Mouse (Mus musculus) CH12.LX (cell line): ENCODE measurements around the gene Gm45785. TPM values are rescaled to one million over a fixed set of nuclear protein-coding genes. Genes with fewer than 3 reads are reported as not detected.

Source experiments
- DNase-seq: peaks from one replicate; pipeline ENCODE4 v3.0.0-alpha.2; 2013; ENCODE audit errors: extremely low read depth
- H3K27ac ChIP-seq: 2 replicates; pipeline ENCODE4 v1.5.1; 2012; ENCODE audit warnings: low read depth, mild to moderate bottlenecking, control low read depth, moderate library complexity; ENCODE audit not compliant: insufficient read depth
- H3K27me3 ChIP-seq: replicated peaks from 2 replicates; pipeline ENCODE3; 2012; ENCODE audit warnings: inconsistent platforms
- H3K36me3 ChIP-seq, 2 experiments: replicated peaks in 1 of 2; 2 replicates each; pipeline versions ENCODE3 to v1.6.1; 2012; ENCODE audit warnings: inconsistent platforms in 1 of 2, low read length in 1 of 2, mild to moderate bottlenecking in 1 of 2, mixed read lengths in 1 of 2, moderate library complexity in 1 of 2; ENCODE audit not compliant: control insufficient read depth in 1 of 2, insufficient read depth in 1 of 2
- H3K4me1 ChIP-seq, 2 experiments: 2 replicates each; pipeline ENCODE4 v1.6.1; 2012; ENCODE audit warnings: inconsistent platforms in 1 of 2, moderate library complexity in 1 of 2; ENCODE audit not compliant: insufficient read depth in 2 of 2, control insufficient read depth in 1 of 2
- H3K4me2 ChIP-seq: 2 replicates; pipeline ENCODE4 v1.6.1; 2012; ENCODE audit warnings: low read depth, mild to moderate bottlenecking, control low read depth; ENCODE audit not compliant: poor library complexity, insufficient read depth, severe bottlenecking
- H3K4me3 ChIP-seq, 3 experiments: fragments of 150-350 bp in 1 of 3; sonication (generic) in 1 of 3; replicated peaks in 1 of 3; 2 replicates each; pipeline versions ENCODE3 to v1.5.1; 2011 to 2012; ENCODE audit warnings: low read depth in 2 of 3, low read length in 2 of 3, mild to moderate bottlenecking in 2 of 3, moderate library complexity in 2 of 3, control low read depth in 1 of 3, improper control_type of control experiment in 1 of 3, inconsistent platforms in 1 of 3, mixed read lengths in 1 of 3; ENCODE audit not compliant: poor library complexity in 1 of 3
- H3K79me2 ChIP-seq: replicated peaks from 2 replicates; pipeline ENCODE4 v1.6.1; 2012; ENCODE audit warnings: mild to moderate bottlenecking, moderate library complexity; ENCODE audit not compliant: control insufficient read depth, poor library complexity, insufficient read depth, severe bottlenecking; ENCODE audit errors: extremely low read depth
- H3K9ac ChIP-seq: 2 replicates; pipeline ENCODE4 v1.6.1; 2012; ENCODE audit warnings: low read depth, mild to moderate bottlenecking, control low read depth, moderate library complexity; ENCODE audit not compliant: insufficient read depth
- H3K9me3 ChIP-seq: replicated peaks from 2 replicates; pipeline ENCODE3; 2012; ENCODE audit warnings: low read length, inconsistent platforms, mixed read lengths
- BHLHE40 ChIP-seq: IDR thresholded peaks from 2 replicates; pipeline ENCODE4 v1.6.1; 2011; ENCODE audit warnings: mild to moderate bottlenecking, low read depth, low read length, improper control_type of control experiment
- CHD1 ChIP-seq: IDR thresholded peaks from 2 replicates; pipeline ENCODE4 v1.6.1; 2012; ENCODE audit warnings: low read depth, low read length, improper control_type of control experiment, inconsistent platforms
- CTCF ChIP-seq, 2 experiments: IDR thresholded peaks in 1 of 2; conservative IDR thresholded peaks in 1 of 2; 2 replicates each; pipeline ENCODE4 v1.5.1; 2011 to 2012; ENCODE audit warnings: low read depth in 2 of 2, low read length in 2 of 2, improper control_type of control experiment in 1 of 2, inconsistent platforms in 1 of 2, mild to moderate bottlenecking in 1 of 2, moderate library complexity in 1 of 2
- E2F4 ChIP-seq: IDR thresholded peaks from 2 replicates; pipeline ENCODE4 v1.6.1; 2011; ENCODE audit warnings: low read depth, low read length, improper control_type of control experiment; ENCODE audit not compliant: insufficient replicate concordance
- ELF1 ChIP-seq: IDR thresholded peaks from 2 replicates; pipeline ENCODE4 v1.6.1; 2014; ENCODE audit warnings: low read depth, mild to moderate bottlenecking, inconsistent platforms, low read length, improper control_type of control experiment
- EP300 ChIP-seq: IDR thresholded peaks from 2 replicates; pipeline ENCODE4 v1.6.1; 2011; ENCODE audit warnings: low read length, improper control_type of control experiment
- ETS1 ChIP-seq: conservative IDR thresholded peaks from 2 replicates; pipeline ENCODE4 v1.6.1; 2012; ENCODE audit warnings: low read depth, mild to moderate bottlenecking, inconsistent platforms, low read length, improper control_type of control experiment, moderate library complexity
- GABPA ChIP-seq: IDR thresholded peaks from 2 replicates; pipeline ENCODE4 v1.6.1; 2012; ENCODE audit warnings: low read depth, low read length, improper control_type of control experiment, inconsistent platforms; ENCODE audit not compliant: insufficient replicate concordance
- KAT2A ChIP-seq: IDR thresholded peaks from 2 replicates; pipeline ENCODE4 v1.6.1; 2012; ENCODE audit warnings: low read length, improper control_type of control experiment, inconsistent platforms; ENCODE audit not compliant: insufficient replicate concordance
- MAFK ChIP-seq: IDR thresholded peaks from 2 replicates; pipeline ENCODE4 v1.6.1; 2011; ENCODE audit warnings: low read length, improper control_type of control experiment; ENCODE audit not compliant: insufficient replicate concordance
- MAX ChIP-seq: IDR thresholded peaks from 2 replicates; pipeline ENCODE4 v1.6.1; 2011; ENCODE audit warnings: low read length, improper control_type of control experiment
- MAZ ChIP-seq: IDR thresholded peaks from 2 replicates; pipeline ENCODE4 v1.6.1; 2012; ENCODE audit warnings: low read depth, mild to moderate bottlenecking, inconsistent platforms, low read length, improper control_type of control experiment, moderate library complexity
- MEF2A ChIP-seq: IDR thresholded peaks from 2 replicates; pipeline ENCODE4 v1.6.1; 2014; ENCODE audit warnings: low read depth, mild to moderate bottlenecking, inconsistent platforms, low read length, improper control_type of control experiment, borderline replicate concordance
- MXI1 ChIP-seq: IDR thresholded peaks from 2 replicates; pipeline ENCODE4 v1.6.1; 2011; ENCODE audit warnings: mild to moderate bottlenecking, low read depth, low read length, improper control_type of control experiment
- MYC ChIP-seq: IDR thresholded peaks from 2 replicates; pipeline ENCODE4 v1.6.1; 2011; ENCODE audit warnings: low read depth, mild to moderate bottlenecking, improper control_type of control experiment, low read length
- NELFE ChIP-seq: IDR thresholded peaks from 2 replicates; pipeline ENCODE4 v1.6.1; 2011; ENCODE audit warnings: low read depth, low read length, improper control_type of control experiment
- NRF1 ChIP-seq: IDR thresholded peaks from 2 replicates; pipeline ENCODE4 v1.6.1; 2014; ENCODE audit warnings: low read depth, mild to moderate bottlenecking, inconsistent platforms, low read length, improper control_type of control experiment, moderate library complexity
- PAX5 ChIP-seq: IDR thresholded peaks from 2 replicates; pipeline ENCODE4 v1.6.1; 2012; ENCODE audit warnings: low read length, inconsistent platforms, mixed read lengths
- POLR2A ChIP-seq: IDR thresholded peaks from 2 replicates; pipeline ENCODE4 v1.6.1; 2011; ENCODE audit warnings: low read depth, mild to moderate bottlenecking, improper control_type of control experiment, low read length
- RCOR1 ChIP-seq: conservative IDR thresholded peaks from 2 replicates; pipeline ENCODE4 v1.6.1; 2012; ENCODE audit warnings: low read depth, mild to moderate bottlenecking, inconsistent platforms, low read length, improper control_type of control experiment
- SIN3A ChIP-seq: IDR thresholded peaks from 2 replicates; pipeline ENCODE4 v1.6.1; 2012; ENCODE audit warnings: low read length, improper control_type of control experiment, inconsistent platforms
- TBP ChIP-seq: conservative IDR thresholded peaks from 2 replicates; pipeline ENCODE4 v1.6.1; 2011; ENCODE audit warnings: low read depth, low read length, improper control_type of control experiment
- UBTF ChIP-seq: IDR thresholded peaks from 2 replicates; pipeline ENCODE4 v1.6.1; 2012; ENCODE audit warnings: low read depth, mild to moderate bottlenecking, inconsistent platforms, low read length, improper control_type of control experiment, moderate library complexity
- USF1 ChIP-seq: IDR thresholded peaks from 2 replicates; pipeline ENCODE4 v1.6.1; 2014; ENCODE audit warnings: low read depth, mild to moderate bottlenecking, inconsistent platforms, low read length, improper control_type of control experiment
- USF2 ChIP-seq: conservative IDR thresholded peaks from 2 replicates; pipeline ENCODE4 v1.6.1; 2011; ENCODE audit warnings: low read depth, low read length, improper control_type of control experiment
- ZNF384 ChIP-seq: IDR thresholded peaks from 2 replicates; pipeline ENCODE4 v1.6.1; 2012; ENCODE audit warnings: low read depth, low read length, improper control_type of control experiment, inconsistent platforms
- dilution Hi-C: fragments of 300-500 bp; cut with MboI; formaldehyde crosslinking; loops from 2 replicates; pipeline ENCODE4 v1.14.3; 2020; ENCODE audit warnings: low sequenced_read_pairs; ENCODE audit not compliant: extremely low pct_unique_long_range_greater_than_20kb, extremely low pct_ligation_motif_present
- in situ Hi-C: fragments of 300-500 bp; cut with MboI; formaldehyde crosslinking; loops from 3 replicates; pipeline ENCODE4 v1.14.3; 2019; ENCODE audit warnings: low sequenced_read_pairs, low pct_ligation_motif_present, low pct_unique_long_range_greater_than_20kb, mixed read lengths
- polyA plus RNA-seq: library from polyadenylated mRNA; unstranded; fragments of >175 nt; gene quantifications from 2 replicates; pipeline ENCODE4 v1.2.1, GENCODE M21; 2012; ENCODE audit warnings: low read depth; ENCODE audit not compliant: insufficient read length
- total RNA-seq, 2 experiments: library from RNA; depleted of rRNA; stranded (reverse); fragments of 300-350 nt in 1 of 2; fragments of >200 nt in 1 of 2; gene quantifications; 2 replicates each; pipeline ENCODE4 v1.2.3; 2012 to 2014

Gm45785 gene
- total and polyA plus RNA-seq, 3 experiments, result not detected

DNA sequence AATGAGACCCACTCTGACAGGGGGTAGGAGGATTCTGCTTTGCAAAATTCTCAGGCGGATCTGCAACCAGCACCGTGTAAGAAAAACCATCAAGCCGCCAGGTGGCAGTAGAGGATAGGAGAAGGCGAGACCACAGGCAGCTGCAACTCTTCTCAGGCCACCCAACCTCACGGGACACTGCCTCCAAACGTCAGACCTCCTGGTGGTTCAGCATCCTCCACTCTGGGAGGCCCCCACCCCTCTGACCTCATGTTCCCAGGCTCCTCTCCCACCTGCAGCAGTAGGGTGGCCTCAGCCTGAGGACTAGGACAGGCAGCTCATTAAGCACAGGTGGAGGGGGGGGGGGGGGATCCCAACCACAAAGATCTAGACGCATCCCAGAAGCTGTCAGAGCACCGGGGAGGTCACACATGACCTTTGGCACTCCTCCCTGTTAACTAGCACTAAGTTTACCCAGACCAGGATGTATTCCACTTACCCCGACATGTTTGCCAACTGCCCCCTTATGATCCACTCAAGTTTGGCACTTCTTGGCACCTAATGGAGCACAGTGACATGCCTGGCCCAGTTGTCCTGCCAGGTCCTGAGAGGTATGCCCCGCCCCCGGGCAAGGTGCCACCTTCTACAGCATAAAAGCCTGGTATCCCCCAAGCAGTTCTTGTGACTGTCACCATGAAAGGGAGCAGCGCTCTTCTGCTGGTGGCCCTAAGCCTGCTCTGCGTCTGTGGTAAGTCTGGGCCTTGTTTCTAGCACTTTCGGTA is 11.0 kb downstream of the Gm45785 start, which contains the start of gene Scgb1c1 (continued):
- TF ChIP-seq POLR2A, result no peak
- no peak for TF ChIP-seq ELF1
- TF ChIP-seq GABPA, result no peak
- no peak for TF ChIP-seq UBTF
- peak; percentile 55 to 96 for TF ChIP-seq CTCF (conservative IDR thresholded peaks at IDR 0.05 in 1 of 2, IDR thresholded peaks at IDR 0.05 in 1 of 2; ENCODE audit: low read depth in 2 of 2, low read length in 2 of 2)
- no peak for TF ChIP-seq MAX
- no peak for TF ChIP-seq PAX5
- no peak for TF ChIP-seq RCOR1
- no peak for TF ChIP-seq MAFK
- peak; percentile 78 for TF ChIP-seq BHLHE40
- TF ChIP-seq ETS1, result no peak
- TF ChIP-seq KAT2A, result no peak
- TF ChIP-seq, all 38 proteins: peak for 7

- H3K36me3 ChIP-seq, result no peaks in the 10 kb centered on the region
- H3K79me2 ChIP-seq, result no peaks in the 10 kb centered on the region
- dilution Hi-C loops (no loop called here), in situ Hi-C loops (loop anchor here (5.0 to 25.0 kb wide), 3 partner anchors 58 to 757 kb away; partner anchors contain the start of genes Caly, Cox8b, Prap1 and Rnh1)
- TF ChIP-seq MEF2A (no peak), KAT2A (no peak), CTCF (conservative IDR thresholded peaks at IDR 0.05 in 1 of 2, IDR thresholded peaks at IDR 0.05 in 1 of 2; ENCODE audit: low read depth in 2 of 2, low read length in 2 of 2) (no peak), MAZ (no peak), E2F4 (no peak), NRF1 (no peak), SIN3A (no peak), TBP (no peak), GABPA (no peak), NELFE (no peak), ZNF384 (no peak), MYC (no peak), PAX5 (no peak), RCOR1 (no peak), MXI1 (no peak), ETS1 (no peak), EP300 (no peak), USF2 (no peak), USF1 (no peak), CHD1 (no peak)
- no peak overlapping the region for H3K4me3 ChIP-seq
- H3K9me3 ChIP-seq, result no peaks in the 10 kb centered on the region
- H3K27ac ChIP-seq, result no peak overlapping the region
- peaks cover 77% of the 10 kb centered on the region for H3K27me3 ChIP-seq
- DNase-seq, result no peak
- H3K9ac ChIP-seq, result no peak overlapping the region
- H3K4me2 ChIP-seq, result no peak overlapping the region
- peaks cover 0 to 5% of the 10 kb centered on the region in 2 experiments; a peak in 2 of 4 replicates for H3K4me1 ChIP-seq
Measured at GRCm38 (mm10) chr7:140843806-140844205, 12.3 kb downstream of the Gm45785 start.
